Mouse (Mus musculus) bone marrow, adult 2 months (tissue): ENCODE measurements around the gene Rtca.

Experiments used
- CTCF ChIP-seq: fragments of 200-500 bp; IDR thresholded peaks from 2 replicates; pipeline ENCODE4 v1.5.1; 2011; ENCODE audit warnings: low read length, control low read depth; ENCODE audit not compliant: control insufficient read depth, insufficient read depth
- POLR2A ChIP-seq: fragments of 200-500 bp; IDR thresholded peaks from 2 replicates; pipeline ENCODE4 v1.6.1; 2011; ENCODE audit warnings: low read depth, mild to moderate bottlenecking, control low read depth, low read length, borderline replicate concordance; ENCODE audit not compliant: control insufficient read depth

- TF ChIP-seq POLR2A (no peak), CTCF (no peak)
Measured at GRCm38 (mm10) chr3:116441518-116442205, 66.3 kb downstream of the Rtca start.
